Mouse (Mus musculus) liver, embryonic 11.5 days (tissue): ENCODE measurements around the gene 4930452B06Rik. TPM values are rescaled to one million over a fixed set of nuclear protein-coding genes. Genes with fewer than 3 reads are reported as not detected.

Experiments used
- ATAC-seq: fragments of 200-750 bp; cut with Nextera tagmentation; replicated peaks from 2 replicates; pipeline ENCODE4 v1.8.0; 2017; ENCODE audit warnings: moderate number of reproducible peaks, mild to moderate bottlenecking, moderate TSS enrichment, moderate library complexity; ENCODE audit not compliant: low FRiP score
- DNase-seq: peaks from one replicate; pipeline ENCODE4 v3.0.0-alpha.2; 2017; ENCODE audit warnings: low spot score
- H3K27ac ChIP-seq: fragments of 300-500 bp; sonication (generic); 2 replicates; pipeline ENCODE4 v1.5.1; 2014; ENCODE audit warnings: mild to moderate bottlenecking, low read depth, low read length, control low read depth
- H3K27me3 ChIP-seq: fragments of 300-500 bp; sonication (generic); replicated peaks from 2 replicates; pipeline ENCODE4 v1.6.1; 2014; ENCODE audit warnings: low read length, mixed read lengths; ENCODE audit not compliant: control insufficient read depth, insufficient read depth
- H3K36me3 ChIP-seq: fragments of 300-500 bp; sonication (generic); 2 replicates; pipeline ENCODE4 v1.6.1; 2014; ENCODE audit warnings: mild to moderate bottlenecking, low read length, moderate library complexity, mixed read lengths; ENCODE audit not compliant: control insufficient read depth, insufficient read depth
- H3K4me1 ChIP-seq: fragments of 300-500 bp; sonication (generic); replicated peaks from 2 replicates; pipeline ENCODE4 v1.6.1; 2014; ENCODE audit warnings: low read length, mixed read lengths; ENCODE audit not compliant: control insufficient read depth, insufficient read depth
- H3K4me2 ChIP-seq: fragments of 300-500 bp; sonication (generic); 2 replicates; pipeline ENCODE4 v1.6.1; 2014; ENCODE audit warnings: mild to moderate bottlenecking, control low read depth, moderate library complexity
- H3K4me3 ChIP-seq: fragments of 300-500 bp; sonication (generic); 2 replicates; pipeline ENCODE4 v1.5.1; 2014; ENCODE audit warnings: low read depth, low read length, control low read depth
- H3K9ac ChIP-seq: fragments of 300-500 bp; sonication (generic); 2 replicates; pipeline ENCODE4 v1.6.1; 2014; ENCODE audit warnings: low read depth, low read length, control low read depth
- H3K9me3 ChIP-seq: fragments of 300-500 bp; sonication (generic); 2 replicates; pipeline ENCODE4 v1.6.1; 2016; ENCODE audit warnings: low read length, inconsistent platforms, mixed read lengths; ENCODE audit not compliant: control insufficient read depth
- WGBS: fragments of 180-500 bp; shearing (Covaris S2); extraction: QIAGEN DNeasy Blood & Tissue Kit; methylation state at CpG from one replicate; pipeline ENCODE4 v1.1.7; 2014; 5-methylcytosine and 5-hydroxymethylcytosine counted together
- polyA plus RNA-seq: library from polyadenylated mRNA; unstranded; fragments of >200 nt; fragmentation: Nextera tagmentation; extraction: Ambion mirVana; gene quantifications from 2 replicates; pipeline ENCODE4 v1.2.1, GENCODE M21; 2014

4930452B06Rik gene
- polyA plus RNA-seq, 1 experiment from 2014 or later, result 4.8 TPM

GRCm38 (mm10) chr14:8510288-8510959, 155.6 kb downstream of the 4930452B06Rik start:
- no peaks in the 10 kb centered on the region for H3K27me3 ChIP-seq
- 89% methylated on average over 10 of the region's 10 CpGs for whole genome bisulfite sequencing

GRCm38 (mm10) chr14:8508669-8509068, 157.4 kb downstream of the 4930452B06Rik start:
- no peak overlapping the region for H3K9ac ChIP-seq
- DNase-seq (no peak), ATAC-seq (no peak)
- no peaks in the 10 kb centered on the region for H3K27me3 ChIP-seq
- H3K4me1 ChIP-seq, result no peaks in the 10 kb centered on the region
- H3K9me3 ChIP-seq, result no peaks in the 10 kb centered on the region
- H3K4me2 ChIP-seq, result no peak overlapping the region
- no peak overlapping the region for H3K27ac ChIP-seq
- no peak overlapping the region for H3K4me3 ChIP-seq
- H3K36me3 ChIP-seq, result no peaks in the 10 kb centered on the region

More at GRCm38 (mm10) chr14:8510288-8510959, 155.6 kb downstream of the 4930452B06Rik start:
- Histone ChIP-seq H3K27ac (no peak overlapping the region), H3K4me2 (no peak overlapping the region), H3K9ac (no peak overlapping the region), H3K9me3 (no peaks in the 10 kb centered on the region), H3K4me1 (no peaks in the 10 kb centered on the region), H3K36me3 (no peaks in the 10 kb centered on the region), H3K4me3 (no peak overlapping the region)
- no peak for ATAC-seq
- DNase-seq, result no peak

- Histone ChIP-seq H3K27ac (no peak overlapping the region), H3K36me3 (no peaks in the 10 kb centered on the region), H3K27me3 (no peaks in the 10 kb centered on the region), H3K4me1 (no peaks in the 10 kb centered on the region), H3K4me3 (no peak overlapping the region), H3K9me3 (no peaks in the 10 kb centered on the region), H3K4me2 (no peak overlapping the region), H3K9ac (no peak overlapping the region)
- ATAC-seq (no peak), DNase-seq (no peak)
- 82% methylated on average over 2 of the region's 2 CpGs for WGBS
These were observed 161.8 kb downstream of the 4930452B06Rik start for GRCm38 (mm10) chr14:8504206-8504605.

- no peak overlapping the region for H3K27ac ChIP-seq
- ATAC-seq (no peak), DNase-seq (no peak)
- H3K9me3 ChIP-seq, result no peaks in the 10 kb centered on the region
- H3K27me3 ChIP-seq, result no peaks in the 10 kb centered on the region
- H3K4me1 ChIP-seq, result no peaks in the 10 kb centered on the region
- H3K4me2 ChIP-seq, result no peak overlapping the region
- no peak overlapping the region for H3K9ac ChIP-seq
- H3K4me3 ChIP-seq, result no peak overlapping the region
- no peaks in the 10 kb centered on the region for H3K36me3 ChIP-seq
- WGBS, result 91% methylated on average over 3 of the region's 3 CpGs
These were observed 162.7 kb downstream of the 4930452B06Rik start for GRCm38 (mm10) chr14:8503345-8503744.

- Histone ChIP-seq H3K27me3 (no peaks in the 10 kb centered on the region), H3K4me2 (no peak overlapping the region), H3K36me3 (no peaks in the 10 kb centered on the region), H3K9me3 (no peaks in the 10 kb centered on the region), H3K4me3 (no peak overlapping the region), H3K4me1 (no peaks in the 10 kb centered on the region), H3K27ac (no peak overlapping the region), H3K9ac (no peak overlapping the region)
- no peak for ATAC-seq
- 84% methylated on average over 5 of the region's 5 CpGs for WGBS
- no peak for DNase-seq
These were observed 163.5 kb downstream of the 4930452B06Rik start for GRCm38 (mm10) chr14:8502496-8502895.

GRCm38 (mm10) chr14:8495691-8496090, 170.3 kb downstream of the 4930452B06Rik start:
- 87% methylated on average over 2 of the region's 2 CpGs for WGBS
- Histone ChIP-seq H3K27me3 (no peaks in the 10 kb centered on the region), H3K9me3 (no peaks in the 10 kb centered on the region), H3K27ac (no peak overlapping the region), H3K4me3 (no peak overlapping the region), H3K4me2 (no peak overlapping the region), H3K4me1 (no peaks in the 10 kb centered on the region), H3K9ac (no peak overlapping the region), H3K36me3 (no peaks in the 10 kb centered on the region)
- DNase-seq, result no peak
- ATAC-seq, result no peak

GRCm38 (mm10) chr14:8494952-8495351, 171.1 kb downstream of the 4930452B06Rik start:
- no peak overlapping the region for H3K4me2 ChIP-seq
- no peak for DNase-seq
- no peaks in the 10 kb centered on the region for H3K36me3 ChIP-seq
- no peaks in the 10 kb centered on the region for H3K4me1 ChIP-seq
- no peak overlapping the region for H3K27ac ChIP-seq
- 70% methylated on average over 4 of the region's 4 CpGs for WGBS
- H3K9ac ChIP-seq, result no peak overlapping the region
- no peak overlapping the region for H3K4me3 ChIP-seq
- no peaks in the 10 kb centered on the region for H3K27me3 ChIP-seq
- H3K9me3 ChIP-seq, result no peaks in the 10 kb centered on the region
- no peak for ATAC-seq

GRCm38 (mm10) chr14:8494260-8494659, 171.8 kb downstream of the 4930452B06Rik start:
- Histone ChIP-seq H3K9ac (no peak overlapping the region), H3K36me3 (no peaks in the 10 kb centered on the region), H3K4me2 (no peak overlapping the region), H3K9me3 (no peaks in the 10 kb centered on the region), H3K27ac (no peak overlapping the region), H3K27me3 (no peaks in the 10 kb centered on the region), H3K4me1 (no peaks in the 10 kb centered on the region), H3K4me3 (no peak overlapping the region)
- 53% methylated on average over 1 of the region's 1 CpGs for WGBS
- DNase-seq (no peak), ATAC-seq (no peak)

GRCm38 (mm10) chr14:8478098-8478497, 187.9 kb downstream of the 4930452B06Rik start:
- 90% methylated on average over 5 of the region's 5 CpGs for WGBS
- ATAC-seq, result no peak
- no peak overlapping the region for H3K9ac ChIP-seq

More at GRCm38 (mm10) chr14:8478098-8478497, 187.9 kb downstream of the 4930452B06Rik start:
- Histone ChIP-seq H3K9me3 (peaks cover 2% of the 10 kb centered on the region; the same call in 1 of the 2 replicates), H3K36me3 (no peaks in the 10 kb centered on the region), H3K4me3 (no peak overlapping the region), H3K4me1 (no peaks in the 10 kb centered on the region), H3K27ac (no peak overlapping the region), H3K27me3 (no peaks in the 10 kb centered on the region), H3K4me2 (no peak overlapping the region)
- no peak for DNase-seq
